Mouse (Mus musculus) neural tube, embryonic 11.5 days (tissue): ENCODE measurements at regions not wholly inside any gene's neighbourhood (a gene's known extent, or its start where the extent isn't known, plus 50 kb on each side); places are given as distances from the start of the nearest gene placed in this dataset.

Experiments used
- ATAC-seq: fragments of 200-750 bp; cut with Nextera tagmentation; 2 replicates; pipeline ENCODE4 v1.8.0; 2017; ENCODE audit warnings: moderate number of reproducible peaks, mild to moderate bottlenecking, moderate TSS enrichment, moderate library complexity; ENCODE audit not compliant: insufficient read depth, low FRiP score, low TSS enrichment
- DNase-seq: peaks from one replicate; pipeline ENCODE4 v3.0.0-alpha.2; 2015; ENCODE audit warnings: low spot score
- H3K27ac ChIP-seq: fragments of 300-500 bp; sonication (generic); 2 replicates; pipeline ENCODE4 v1.5.1; 2014; ENCODE audit warnings: low read depth, mild to moderate bottlenecking, low read length
- H3K27me3 ChIP-seq: fragments of 300-500 bp; sonication (generic); 2 replicates; pipeline ENCODE4 v1.6.1; 2014; ENCODE audit warnings: mild to moderate bottlenecking, low read length, mixed read lengths; ENCODE audit not compliant: control insufficient read depth, insufficient read depth
- H3K36me3 ChIP-seq: fragments of 300-500 bp; sonication (generic); 2 replicates; pipeline ENCODE4 v1.6.1; 2014; ENCODE audit warnings: mild to moderate bottlenecking, low read length, moderate library complexity, mixed read lengths; ENCODE audit not compliant: control insufficient read depth, insufficient read depth
- H3K4me1 ChIP-seq: fragments of 300-500 bp; sonication (generic); 2 replicates; pipeline ENCODE4 v1.6.1; 2014; ENCODE audit warnings: low read length, mixed read lengths; ENCODE audit not compliant: control insufficient read depth, insufficient read depth
- H3K4me2 ChIP-seq: fragments of 300-500 bp; sonication (generic); 2 replicates; pipeline ENCODE4 v1.6.1; 2014; ENCODE audit warnings: low read depth, mild to moderate bottlenecking, moderate library complexity
- H3K4me3 ChIP-seq: fragments of 300-500 bp; sonication (generic); 2 replicates; pipeline ENCODE4 v1.5.1; 2014; ENCODE audit warnings: low read depth, low read length
- H3K9ac ChIP-seq: fragments of 300-500 bp; sonication (generic); 2 replicates; pipeline ENCODE4 v1.6.1; 2014; ENCODE audit warnings: mild to moderate bottlenecking, low read length
- H3K9me3 ChIP-seq: fragments of 300-500 bp; sonication (generic); 2 replicates; pipeline ENCODE4 v1.6.1; 2016; ENCODE audit warnings: low read length; ENCODE audit not compliant: control insufficient read depth
- WGBS: fragments of 180-500 bp; shearing (Covaris S2); extraction: QIAGEN DNeasy Blood & Tissue Kit; methylation state at CpG from one replicate; pipeline ENCODE4 v1.1.7; 2014; 5-methylcytosine and 5-hydroxymethylcytosine counted together

GRCm38 (mm10) chr2:178542032-178542431 is 111.7 kb downstream of the Cdh26 start:
- H3K9ac ChIP-seq, result no peak overlapping the region
- no peaks in the 10 kb centered on the region for H3K9me3 ChIP-seq
- H3K36me3 ChIP-seq, result no peaks in the 10 kb centered on the region
- no peak overlapping the region for H3K27ac ChIP-seq
- H3K4me2 ChIP-seq, result no peak overlapping the region
- H3K27me3 ChIP-seq, result no peaks in the 10 kb centered on the region
- H3K4me3 ChIP-seq, result no peak overlapping the region
- DNase-seq (peak; percentile 41), ATAC-seq (0 out of 2 replicates have a peak, but pooled peaks have one; percentile 26)
- 25% methylated on average over 2 of the region's 2 CpGs for WGBS
- H3K4me1 ChIP-seq, result no peaks in the 10 kb centered on the region

GRCm38 (mm10) chr2:178544411-178544810 is 114.1 kb downstream of the Cdh26 start:
- H3K4me3 ChIP-seq, result no peak overlapping the region
- H3K36me3 ChIP-seq, result no peaks in the 10 kb centered on the region
- no peak for DNase-seq
- no peak overlapping the region for H3K9ac ChIP-seq
- H3K27ac ChIP-seq, result no peak overlapping the region
- no peak for ATAC-seq
- no peaks in the 10 kb centered on the region for H3K9me3 ChIP-seq
- 73% methylated on average over 1 of the region's 1 CpGs for WGBS
- no peaks in the 10 kb centered on the region for H3K4me1 ChIP-seq
- no peak overlapping the region for H3K4me2 ChIP-seq
- H3K27me3 ChIP-seq, result no peaks in the 10 kb centered on the region

- Histone ChIP-seq H3K4me2 (no peak overlapping the region), H3K4me1 (no peaks in the 10 kb centered on the region), H3K27me3 (no peaks in the 10 kb centered on the region), H3K27ac (no peak overlapping the region), H3K4me3 (no peak overlapping the region), H3K36me3 (no peaks in the 10 kb centered on the region), H3K9me3 (no peaks in the 10 kb centered on the region), H3K9ac (no peak overlapping the region; the same call in 1 of the 2 replicates)
- 77% methylated on average over 15 of the region's 15 CpGs for WGBS
- peak; percentile 17 for DNase-seq
- ATAC-seq, result no peak
These were observed 115.4 kb downstream of the Cdh26 start for GRCm38 (mm10) chr2:178545601-178546352.

- H3K4me1 ChIP-seq, result no peaks in the 10 kb centered on the region
- no peaks in the 10 kb centered on the region for H3K36me3 ChIP-seq
- no peak overlapping the region for H3K4me2 ChIP-seq
- H3K9me3 ChIP-seq, result no peaks in the 10 kb centered on the region
- DNase-seq (no peak), ATAC-seq (no peak)
- WGBS, result 87% methylated on average over 3 of the region's 3 CpGs
- H3K9ac ChIP-seq, result no peak overlapping the region
- H3K27me3 ChIP-seq, result no peaks in the 10 kb centered on the region
- H3K4me3 ChIP-seq, result no peak overlapping the region
- no peak overlapping the region for H3K27ac ChIP-seq
These were observed 116.0 kb downstream of the Cdh26 start for GRCm38 (mm10) chr2:178546353-178546720.

GRCm38 (mm10) chr2:178546888-178547287 is 116.6 kb downstream of the Cdh26 start:
- ATAC-seq, result no peak
- H3K4me1 ChIP-seq, result no peaks in the 10 kb centered on the region
- no peaks in the 10 kb centered on the region for H3K27me3 ChIP-seq
- WGBS, result 73% methylated on average over 3 of the region's 3 CpGs
- no peak overlapping the region for H3K9ac ChIP-seq
- no peak overlapping the region for H3K4me2 ChIP-seq
- H3K4me3 ChIP-seq, result no peak overlapping the region
- no peak overlapping the region for H3K27ac ChIP-seq
- DNase-seq, result no peak
- H3K9me3 ChIP-seq, result no peaks in the 10 kb centered on the region
- no peaks in the 10 kb centered on the region for H3K36me3 ChIP-seq

- H3K36me3 ChIP-seq, result no peaks in the 10 kb centered on the region
- H3K9me3 ChIP-seq, result no peaks in the 10 kb centered on the region
- ATAC-seq (no peak), DNase-seq (no peak)
- no peak overlapping the region for H3K27ac ChIP-seq
- no peak overlapping the region for H3K4me2 ChIP-seq
- no peaks in the 10 kb centered on the region for H3K4me1 ChIP-seq
- WGBS, result 84% methylated on average over 6 of the region's 6 CpGs
- H3K4me3 ChIP-seq, result no peak overlapping the region
- H3K27me3 ChIP-seq, result no peaks in the 10 kb centered on the region
- H3K9ac ChIP-seq, result no peak overlapping the region
These were observed 118.6 kb downstream of the Cdh26 start for GRCm38 (mm10) chr2:178548937-178549336.

GRCm38 (mm10) chr2:178553736-178554135 is 123.4 kb downstream of the Cdh26 start:
- no peak for DNase-seq
- no peak for ATAC-seq
- Histone ChIP-seq H3K27me3 (no peaks in the 10 kb centered on the region), H3K4me3 (no peak overlapping the region), H3K4me2 (no peak overlapping the region), H3K36me3 (no peaks in the 10 kb centered on the region), H3K4me1 (no peaks in the 10 kb centered on the region), H3K9me3 (no peaks in the 10 kb centered on the region), H3K9ac (no peak overlapping the region), H3K27ac (no peak overlapping the region)
- WGBS, result 75% methylated on average over 4 of the region's 4 CpGs

GRCm38 (mm10) chr2:178555692-178556340 is 125.5 kb downstream of the Cdh26 start:
- ATAC-seq, result no peak
- Histone ChIP-seq H3K9me3 (no peaks in the 10 kb centered on the region), H3K4me3 (no peak overlapping the region), H3K36me3 (no peaks in the 10 kb centered on the region), H3K27me3 (no peaks in the 10 kb centered on the region), H3K9ac (no peak overlapping the region), H3K4me2 (no peak overlapping the region), H3K27ac (no peak overlapping the region), H3K4me1 (no peaks in the 10 kb centered on the region)
- WGBS, result 79% methylated on average over 3 of the region's 3 CpGs
- no peak for DNase-seq

- H3K9ac ChIP-seq, result no peak overlapping the region
- 67% methylated on average over 9 of the region's 9 CpGs for WGBS
- H3K36me3 ChIP-seq, result no peaks in the 10 kb centered on the region
- H3K4me1 ChIP-seq, result no peaks in the 10 kb centered on the region
- ATAC-seq (no peak), DNase-seq (no peak)
- H3K4me3 ChIP-seq, result no peak overlapping the region
- no peaks in the 10 kb centered on the region for H3K9me3 ChIP-seq
- no peak overlapping the region for H3K27ac ChIP-seq
- H3K27me3 ChIP-seq, result no peaks in the 10 kb centered on the region
- no peak overlapping the region for H3K4me2 ChIP-seq
These were observed 127.6 kb downstream of the Cdh26 start for GRCm38 (mm10) chr2:178557934-178558333.
